Mouse (Mus musculus) MEL (cell line): ENCODE data around the gene Cep152.

Source experiments
- CTCF ChIP-seq, 3 experiments: IDR thresholded peaks in 2 of 3; conservative IDR thresholded peaks in 1 of 3; 2 replicates each; pipeline ENCODE4 v1.5.1; 2011 to 2012; ENCODE audit warnings: low read length in 3 of 3, low read depth in 2 of 3, mild to moderate bottlenecking in 2 of 3, improper control_type of control experiment in 1 of 3, inconsistent platforms in 1 of 3, mixed read lengths in 1 of 3, moderate library complexity in 1 of 3; ENCODE audit not compliant: control insufficient read depth in 1 of 3, insufficient read depth in 1 of 3, poor library complexity in 1 of 3, severe bottlenecking in 1 of 3
- KAT2A ChIP-seq: conservative IDR thresholded peaks from 2 replicates; pipeline ENCODE4 v1.6.1; 2012; ENCODE audit warnings: low read depth, low read length, improper control_type of control experiment, inconsistent platforms
- NRF1 ChIP-seq: IDR thresholded peaks from 2 replicates; pipeline ENCODE4 v1.6.1; 2014; ENCODE audit warnings: low read depth, mild to moderate bottlenecking, inconsistent platforms, low read length, improper control_type of control experiment, moderate library complexity; ENCODE audit not compliant: poor library complexity, insufficient read depth, severe bottlenecking
- POLR2A ChIP-seq, 2 experiments: IDR thresholded peaks; 2 replicates each; pipeline ENCODE4 v1.6.1; 2011 to 2012; ENCODE audit warnings: low read length in 2 of 2, mild to moderate bottlenecking in 2 of 2, control low read depth in 1 of 2, improper control_type of control experiment in 1 of 2, low read depth in 1 of 2, moderate library complexity in 1 of 2; ENCODE audit not compliant: control insufficient read depth in 1 of 2, insufficient read depth in 1 of 2, poor library complexity in 1 of 2
- TBP ChIP-seq: IDR thresholded peaks from 2 replicates; pipeline ENCODE4 v1.8.0; 2011; ENCODE audit warnings: low read depth, low read length, improper control_type of control experiment
- ZC3H11A ChIP-seq: IDR thresholded peaks from 2 replicates; pipeline ENCODE4 v1.6.1; 2012; ENCODE audit warnings: low read depth, mild to moderate bottlenecking, inconsistent platforms, low read length, improper control_type of control experiment
- ZNF384 ChIP-seq: IDR thresholded peaks from 2 replicates; pipeline ENCODE4 v1.6.1; 2012; ENCODE audit warnings: low read depth, mild to moderate bottlenecking, inconsistent platforms, low read length, improper control_type of control experiment

DNA sequence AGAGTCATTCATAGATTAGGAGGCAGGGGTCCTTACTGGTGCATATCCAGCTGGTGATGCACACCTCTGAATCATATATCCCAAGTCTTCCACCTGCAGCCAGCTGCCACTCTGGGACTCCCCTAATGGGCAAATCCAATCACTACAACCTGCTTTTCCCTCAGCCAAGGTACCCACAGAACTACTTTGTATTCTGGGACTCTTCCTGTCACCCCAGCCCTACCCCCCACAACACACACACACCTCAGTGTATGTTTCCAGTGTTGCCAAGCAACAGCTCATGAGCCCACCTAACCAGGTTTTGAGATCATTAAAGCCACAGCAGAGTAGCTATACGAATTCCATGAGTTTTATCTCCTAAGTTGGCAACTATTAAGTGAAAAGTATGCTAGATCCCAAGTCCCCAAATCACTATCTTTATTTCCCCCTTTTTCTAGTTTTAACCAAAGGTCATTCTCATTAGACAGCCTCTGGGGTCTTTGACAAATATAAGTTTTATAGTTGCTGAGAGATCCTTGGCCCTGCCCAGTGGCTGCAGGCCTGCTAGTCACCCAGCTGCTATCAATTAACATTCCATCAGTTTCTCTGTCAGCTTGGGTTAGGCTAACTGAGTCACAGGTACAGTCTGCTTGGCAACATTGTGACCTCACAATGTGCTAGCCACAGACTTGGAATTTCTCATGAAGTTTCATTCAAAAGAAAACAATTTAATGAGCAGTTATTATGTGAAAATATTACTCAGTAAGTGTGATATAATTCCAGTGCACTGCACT is 75.9 kb downstream of the Cep152 start:
- TF ChIP-seq ZNF384: no peak
- TF ChIP-seq ZC3H11A: no peak
- no peak for TF ChIP-seq NRF1
- TF ChIP-seq CTCF (IDR thresholded peaks at IDR 0.05 in 2 of 3, conservative IDR thresholded peaks at IDR 0.05 in 1 of 3; ENCODE audit: control insufficient read depth in 1 of 3, insufficient read depth in 1 of 3, low read depth in 2 of 3, low read length in 3 of 3, poor library complexity in 1 of 3, severe bottlenecking in 1 of 3): no peak
- no peak for TF ChIP-seq TBP
- TF ChIP-seq POLR2A (IDR thresholded peaks at IDR 0.05; ENCODE audit: control insufficient read depth in 1 of 2, insufficient read depth in 1 of 2, low read depth in 1 of 2, low read length in 2 of 2, poor library complexity in 1 of 2): no peak
- TF ChIP-seq KAT2A: no peak
